Mouse (Mus musculus): Measurements from ENCODE around the gene Erf.

DNA sequence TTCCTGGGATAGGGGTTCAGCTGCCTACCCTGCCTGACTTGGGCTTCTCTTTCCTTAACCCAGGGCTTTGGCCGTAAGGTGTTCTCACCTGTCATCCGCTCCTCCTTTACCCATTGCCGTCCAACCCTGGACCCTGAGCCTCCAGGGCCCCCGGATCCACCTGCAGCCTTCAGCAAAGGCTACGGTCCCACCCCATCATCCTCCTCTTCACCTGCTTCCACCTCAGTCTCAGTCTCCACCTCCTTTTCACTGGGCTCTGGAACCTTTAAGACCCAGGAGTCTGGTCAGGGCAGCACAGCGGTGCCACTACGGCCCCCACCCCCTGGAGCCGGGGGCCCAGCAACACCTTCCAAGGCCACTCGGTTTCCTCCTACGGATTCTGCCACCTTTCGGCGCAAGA lies 37.5 kb upstream of the Erf start:
- TF ChIP-seq CTCF (IDR thresholded peaks at IDR 0.05; ENCODE audit: extremely low read depth, insufficient read length, insufficient replicate concordance, low read depth, low read length), result no peak
- no peak for TF ChIP-seq POLR2A (IDR thresholded peaks at IDR 0.05; ENCODE audit: low read depth, low read length)

Data from small intestine, adult 2 months (tissue).